Mouse (Mus musculus) gastrocnemius, adult 2 months (tissue): ENCODE measurements around the gene Zfp114. TPM values are rescaled to one million over a fixed set of nuclear protein-coding genes. Genes with fewer than 3 reads are reported as not detected.
A peak's percentile ranks its signal among the peaks of the same experiment; 100 is the strongest.

Source experiments
- DNase-seq: peaks from one replicate; pipeline ENCODE4 v3.0.0; 2022
- H3K27ac ChIP-seq: fragments of 200-600 bp; 2 replicates; pipeline ENCODE4 v1.8.1; 2022; ENCODE audit warnings: mild to moderate bottlenecking
- H3K4me3 ChIP-seq: fragments of 200-600 bp; 2 replicates; pipeline ENCODE4 v1.8.1; 2022; ENCODE audit warnings: mild to moderate bottlenecking, moderate library complexity
- CTCF ChIP-seq: fragments of 200-600 bp; IDR thresholded peaks from 2 replicates; pipeline ENCODE4 v1.8.1; 2022; ENCODE audit warnings: antibody characterized with exemption, mild to moderate bottlenecking, moderate library complexity
- intact Hi-C: fragments of 180-260 bp; cut with DNase I; formaldehyde crosslinking; loops from one replicate; pipeline ENCODE4 v1.15.1; 2025
- long read RNA-seq, 2 experiments: library from polyadenylated mRNA; stranded (forward); transcript quantifications; one replicate each; pipeline ENCODE4 v2.0.0; 2021
- total RNA-seq, 2 experiments: library from RNA; stranded (reverse); gene quantifications; 2 replicates each; pipeline ENCODE4 v1.2.3; 2021

Gene Zfp114
- total RNA-seq, result under 1 TPM in 1 of 2 experiments, not detected in 1; 0.56 TPM
- long read RNA-seq, experiment 1, result 0 reads
- long read RNA-seq, experiment 2, result 0 reads

GRCm38 (mm10) chr7:24174618-24175336 is at the start of gene Zfp114:
Zfp114 (plus strand) TSS chr7:24175060.
- TF ChIP-seq CTCF, result no peak
- intact Hi-C loops, result no loop called here
- peak; percentile 56 for DNase-seq
- Histone ChIP-seq H3K27ac (peak within 1 kb of the TSS; percentile 64), H3K4me3 (peak within 1 kb of the TSS; percentile 73)

DNA sequence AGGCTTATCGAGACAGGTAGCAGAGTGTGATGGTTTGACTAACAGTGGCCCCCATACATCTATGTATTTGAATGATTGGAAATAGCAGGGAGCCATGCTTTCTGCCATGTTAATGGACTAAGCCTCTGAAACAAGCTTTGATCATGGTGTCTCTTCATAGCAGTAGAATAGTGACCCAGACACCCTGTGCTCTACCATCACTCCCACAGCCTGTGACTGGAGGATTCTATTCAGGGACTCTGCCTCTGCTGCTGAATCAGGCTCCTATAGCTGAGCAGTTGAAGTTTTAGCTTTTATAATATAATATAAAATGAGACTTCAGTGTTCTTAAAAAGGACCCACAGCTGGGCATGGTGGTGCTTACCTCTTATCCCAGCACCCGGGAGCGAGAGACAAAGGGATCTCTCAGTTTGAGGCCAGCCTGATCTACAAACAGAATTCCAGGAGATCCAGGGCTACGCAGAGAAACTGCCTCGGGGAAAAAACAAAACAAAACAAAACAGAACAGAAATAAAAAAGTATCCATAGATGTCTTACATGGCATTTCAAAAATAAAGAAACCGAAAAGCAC is 41.4 kb upstream of the Zfp114 start:
- DNase-seq, result no peak
- TF ChIP-seq CTCF, result no peak
- intact Hi-C loops, result loop anchor here (2.0 to 5.0 kb wide), 3 partner anchors 21 to 134 kb away; partner anchors contain the start of gene Zfp112
- Histone ChIP-seq H3K27ac (peak overlapping the region; percentile 88), H3K4me3 (peak overlapping the region; percentile 89)

DNA sequence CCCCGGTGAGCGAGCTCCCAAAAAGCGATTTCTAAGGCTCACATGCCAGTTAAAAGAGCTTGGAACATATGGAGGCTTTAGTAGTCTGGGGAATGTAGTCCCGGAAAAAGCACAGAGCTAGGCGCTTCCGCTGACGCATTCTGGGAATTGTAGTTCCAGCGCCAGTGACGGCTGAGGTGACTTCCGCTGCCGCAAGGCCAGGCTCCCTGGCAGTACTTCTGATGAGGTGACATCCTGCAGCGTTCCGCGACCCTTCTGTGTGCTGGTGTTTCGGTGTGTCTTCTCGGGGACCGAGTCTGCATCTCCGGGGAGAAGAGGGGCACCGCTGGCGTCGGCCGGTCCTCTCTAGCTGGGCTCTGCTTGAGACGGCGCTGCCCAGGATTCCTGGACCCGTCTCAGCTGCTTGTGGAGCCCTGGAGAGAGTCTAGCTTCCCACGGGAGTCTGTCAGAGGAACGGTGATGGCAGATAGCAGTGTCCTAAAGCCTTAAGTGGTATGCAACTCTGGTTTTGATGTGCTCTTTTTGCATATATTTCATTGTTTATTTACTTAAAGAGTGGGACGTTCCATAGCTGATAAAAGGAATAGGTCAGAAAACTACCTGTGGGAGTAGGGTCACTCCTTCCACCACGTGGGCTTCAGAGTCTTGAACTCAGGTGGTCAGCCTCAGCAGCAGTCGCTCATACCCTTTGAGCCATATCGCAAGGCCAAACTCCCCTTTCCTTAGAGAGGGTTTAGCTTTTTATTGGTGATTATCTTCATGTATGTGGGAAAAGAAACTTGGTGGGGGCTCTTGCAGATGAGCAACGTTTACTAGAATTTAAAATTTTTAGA is 40.6 kb upstream of the Zfp114 start, which contains the start of gene Zfp235:
Gene Zfp235, plus strand, starts transcription at position 174 of the 833 bp plus-strand sequence.
- peak within 1 kb of the TSS; percentile 89 for H3K4me3 ChIP-seq
- peak within 1 kb of the TSS; percentile 88 for H3K27ac ChIP-seq
- intact Hi-C loops, result loop anchor here (2.0 to 5.0 kb wide), 3 partner anchors 21 to 133 kb away; partner anchors contain the start of gene Zfp112
- TF ChIP-seq CTCF, result no peak
- DNase-seq, result peak; percentile 89

GRCm38 (mm10) chr7:24142566-24142965 is 32.3 kb upstream of the Zfp114 start:
- TF ChIP-seq CTCF, result no peak
- no peak for DNase-seq
- Histone ChIP-seq H3K4me3 (no peak overlapping the region), H3K27ac (no peak overlapping the region)
- intact Hi-C loops, result no loop called here

DNA sequence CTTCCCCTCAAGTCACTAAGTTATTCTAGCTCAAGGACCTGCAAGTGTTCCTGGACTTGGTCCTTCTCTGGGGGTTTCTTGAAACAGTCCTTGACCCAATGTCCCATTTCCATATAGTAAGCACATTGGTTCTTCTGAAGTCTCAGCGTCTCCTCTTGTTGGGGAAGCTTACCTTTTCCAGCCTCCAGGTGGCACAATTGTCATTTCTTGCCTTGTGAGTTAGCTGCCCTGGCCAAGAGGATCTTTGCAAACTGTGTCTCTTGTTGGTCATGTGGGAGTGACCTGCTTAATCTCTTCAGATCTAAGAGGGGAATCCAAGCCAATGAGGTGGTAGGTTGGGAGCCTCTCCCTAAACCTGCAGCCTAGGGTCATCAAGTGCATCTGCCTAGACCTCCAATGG is 21.6 kb upstream of the Zfp114 start:
- TF ChIP-seq CTCF, result peak; percentile 9; the same call in 1 of the 2 replicates
- no peak for DNase-seq
- Histone ChIP-seq H3K4me3 (no peak overlapping the region), H3K27ac (no peak overlapping the region)
- intact Hi-C loops, result no loop called here

DNA sequence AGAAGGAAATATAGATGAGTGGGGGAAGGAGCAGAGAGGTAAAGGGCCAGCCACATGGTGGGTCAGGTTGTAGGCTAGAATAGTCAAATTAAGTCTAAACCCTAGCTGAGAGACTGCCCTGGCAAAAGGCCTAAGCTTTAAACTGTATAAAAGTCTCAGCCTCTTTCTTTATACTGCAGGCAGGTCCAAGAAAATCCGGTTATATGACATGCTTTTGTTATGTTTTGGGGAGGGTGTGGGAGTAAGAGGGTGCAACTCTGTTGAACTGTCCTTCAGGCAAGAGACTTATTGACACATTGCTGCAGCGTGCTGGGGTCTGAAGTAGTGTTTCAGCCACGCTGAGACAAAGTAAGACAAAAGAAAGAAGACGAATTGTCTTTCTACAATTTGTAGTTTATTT is 2.7 kb upstream of the Zfp114 start:
- no peak for DNase-seq
- Histone ChIP-seq H3K4me3 (no peak overlapping the region), H3K27ac (no peak overlapping the region)
- intact Hi-C loops, result no loop called here
- no peak for TF ChIP-seq CTCF

GRCm38 (mm10) chr7:24175337-24175711 is 464 bp downstream of the Zfp114 start:
- intact Hi-C loops, result no loop called here
- TF ChIP-seq CTCF, result no peak
- Histone ChIP-seq H3K4me3 (peak overlapping the region; percentile 73), H3K27ac (peak overlapping the region; percentile 64)
- no peak for DNase-seq

GRCm38 (mm10) chr7:24187611-24188010 is 12.8 kb downstream of the Zfp114 start:
- TF ChIP-seq CTCF, result no peak
- DNase-seq, result no peak
- no peak overlapping the region for H3K4me3 ChIP-seq
- no peak overlapping the region for H3K27ac ChIP-seq
- intact Hi-C loops, result no loop called here

DNA sequence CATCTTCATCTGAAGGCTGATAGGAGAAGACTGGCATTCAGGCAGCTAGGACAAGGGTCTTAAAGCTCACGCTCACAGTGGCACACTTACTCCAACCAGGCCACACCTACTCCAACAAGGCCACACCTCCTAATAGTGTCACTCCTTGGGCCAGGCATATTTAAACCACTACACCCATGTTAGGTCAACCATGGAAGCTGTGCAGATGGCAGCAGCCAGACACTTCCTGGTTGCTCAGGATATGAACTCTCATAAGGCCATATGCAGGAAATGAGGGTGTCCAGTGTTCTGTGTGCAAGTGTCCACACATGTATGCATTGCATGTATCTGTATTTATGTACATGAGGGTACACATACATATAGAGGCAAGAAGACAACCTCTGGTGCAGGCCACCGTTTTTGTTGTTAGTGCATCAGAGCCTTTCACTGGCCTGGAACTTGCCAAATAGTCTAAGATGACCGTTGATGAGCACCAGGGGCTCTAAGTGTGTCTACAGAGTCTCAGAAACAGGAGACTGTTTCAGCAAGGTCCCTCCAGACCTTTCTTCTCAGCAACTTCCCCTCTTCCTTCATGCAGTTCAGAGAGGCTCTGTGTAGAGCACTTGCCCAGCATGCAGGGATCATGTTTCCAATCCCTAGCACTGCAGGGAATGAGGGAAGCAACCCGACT is 14.2 kb downstream of the Zfp114 start:
- no peak for DNase-seq
- no peak for TF ChIP-seq CTCF
- Histone ChIP-seq H3K27ac (no peak overlapping the region), H3K4me3 (no peak overlapping the region)
- intact Hi-C loops, result no loop called here

- TF ChIP-seq CTCF, result no peak
- intact Hi-C loops, result no loop called here
These were observed 14.7 kb downstream of the Zfp114 start for GRCm38 (mm10) chr7:24189571-24189944.

GRCm38 (mm10) chr7:24191361-24191760 is 16.5 kb downstream of the Zfp114 start:
- TF ChIP-seq CTCF, result no peak
- DNase-seq, result no peak
- Histone ChIP-seq H3K27ac (no peak overlapping the region), H3K4me3 (no peak overlapping the region)
- intact Hi-C loops, result no loop called here

More at GRCm38 (mm10) chr7:24189571-24189944, 14.7 kb downstream of the Zfp114 start:
- Histone ChIP-seq H3K4me3 (no peak overlapping the region), H3K27ac (no peak overlapping the region)
- DNase-seq, result no peak

GRCm38 (mm10) chr7:24193157-24193556 is 18.3 kb downstream of the Zfp114 start:
- intact Hi-C loops, result no loop called here
- TF ChIP-seq CTCF, result no peak
- no peak overlapping the region for H3K27ac ChIP-seq

More at GRCm38 (mm10) chr7:24193157-24193556, 18.3 kb downstream of the Zfp114 start:
- no peak overlapping the region for H3K4me3 ChIP-seq
- no peak for DNase-seq
